Mouse (Mus musculus): ENCODE measurements at regions not wholly inside any gene's neighbourhood (a gene's known extent, or its start where the extent isn't known, plus 50 kb on each side); places are given as distances from the start of the nearest gene placed in this dataset.

GRCm38 (mm10) chr6:100517662-100518061, 153.3 kb downstream of the Shq1 start:
- no peak for DNase-seq (ENCODE audit: low read depth)

- peak; percentile 48 for DNase-seq (ENCODE audit: low read depth)
Observed at GRCm38 (mm10) chr6:100512676-100513075, 158.3 kb downstream of the Shq1 start.

GRCm38 (mm10) chr6:100510676-100511075, 160.3 kb downstream of the Shq1 start:
- DNase-seq (ENCODE audit: low read depth): no peak

GRCm38 (mm10) chr6:100505506-100506247, 165.3 kb downstream of the Shq1 start:
- no peak for DNase-seq (ENCODE audit: low read depth)

- no peak for DNase-seq (ENCODE audit: low read depth)
Observed at GRCm38 (mm10) chr6:100502961-100503782, 167.8 kb downstream of the Shq1 start.

- no peak for DNase-seq (ENCODE audit: low read depth)
Observed at GRCm38 (mm10) chr6:100502139-100502538, 168.8 kb downstream of the Shq1 start.

- no peak for DNase-seq (ENCODE audit: low read depth)
Observed at GRCm38 (mm10) chr6:100500741-100501140, 170.2 kb downstream of the Shq1 start.

GRCm38 (mm10) chr6:100500060-100500459, 170.9 kb downstream of the Shq1 start:
- DNase-seq (ENCODE audit: low read depth): no peak

GRCm38 (mm10) chr6:100498861-100499271, 172.1 kb downstream of the Shq1 start:
- no peak for DNase-seq (ENCODE audit: low read depth)

- DNase-seq (ENCODE audit: low read depth): no peak
Observed at GRCm38 (mm10) chr6:100498126-100498525, 172.8 kb downstream of the Shq1 start.

GRCm38 (mm10) chr6:100496135-100496534, 174.8 kb downstream of the Shq1 start:
- no peak for DNase-seq (ENCODE audit: low read depth)

- DNase-seq (ENCODE audit: low read depth): no peak
Observed at GRCm38 (mm10) chr6:100495131-100495530, 175.8 kb downstream of the Shq1 start.

GRCm38 (mm10) chr6:100493558-100493957, 177.4 kb downstream of the Shq1 start:
- DNase-seq (ENCODE audit: low read depth): no peak

- DNase-seq (ENCODE audit: low read depth): no peak
Observed at GRCm38 (mm10) chr6:100491811-100492210, 179.1 kb downstream of the Shq1 start.

- DNase-seq (ENCODE audit: low read depth): no peak
Observed at GRCm38 (mm10) chr6:100490920-100491712, 179.8 kb downstream of the Shq1 start.

GRCm38 (mm10) chr6:100483836-100484235, 187.1 kb downstream of the Shq1 start:
- DNase-seq (ENCODE audit: low read depth): no peak

- no peak for DNase-seq (ENCODE audit: low read depth)
Observed at GRCm38 (mm10) chr6:100483084-100483810, 187.7 kb downstream of the Shq1 start.

GRCm38 (mm10) chr6:100482572-100482971, 188.4 kb downstream of the Shq1 start:
- no peak for DNase-seq (ENCODE audit: low read depth)

GRCm38 (mm10) chr6:100480525-100480924, 190.4 kb downstream of the Shq1 start:
- peak; percentile 7 for DNase-seq (ENCODE audit: low read depth)

GRCm38 (mm10) chr6:100479881-100480280, 191.1 kb downstream of the Shq1 start:
- DNase-seq (ENCODE audit: low read depth): peak; percentile 8

- no peak for DNase-seq (ENCODE audit: low read depth)
Observed at GRCm38 (mm10) chr6:100479455-100479854, 191.5 kb downstream of the Shq1 start.
